Mouse (Mus musculus) brain, embryonic 14.5 days (tissue): ENCODE data around the gene Tet1.

Experiments used
- CTCF ChIP-seq: fragments of 200-500 bp; IDR thresholded peaks from 2 replicates; pipeline ENCODE4 v1.5.1; 2012; ENCODE audit warnings: inconsistent platforms, mild to moderate bottlenecking, moderate library complexity, borderline replicate concordance; ENCODE audit not compliant: insufficient read depth, insufficient read length; ENCODE audit errors: extremely low read depth
- POLR2A ChIP-seq: fragments of 200-500 bp; IDR thresholded peaks from 2 replicates; pipeline ENCODE4 v1.6.1; 2012; ENCODE audit warnings: mild to moderate bottlenecking, inconsistent platforms, borderline replicate concordance; ENCODE audit not compliant: poor library complexity, insufficient read depth, insufficient read length, severe bottlenecking; ENCODE audit errors: extremely low read depth

DNA sequence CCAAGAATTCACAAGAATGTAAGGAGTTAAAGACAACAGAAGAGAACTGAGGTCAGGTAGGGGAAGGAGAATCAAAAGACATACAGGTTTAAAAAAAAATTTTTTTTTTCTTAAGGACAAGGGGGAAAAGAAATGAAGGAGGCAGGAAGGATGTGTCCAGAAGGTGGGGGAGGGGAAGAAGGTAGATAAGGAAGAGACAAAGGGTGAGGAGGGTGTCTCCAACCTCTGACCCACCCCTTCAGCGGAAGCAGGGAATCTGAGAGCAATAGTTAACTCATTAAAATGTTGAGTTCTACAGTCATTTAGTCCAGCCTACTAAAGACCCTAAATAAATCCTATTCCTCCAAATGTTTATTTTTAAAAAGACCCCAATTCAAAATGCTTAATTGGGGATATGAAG, 24.3 kb downstream of the Tet1 start:
- TF ChIP-seq CTCF (no peak), POLR2A (no peak)
